Mouse (Mus musculus) megakaryocyte, embryonic 14.5 days (primary cell): ENCODE results near the gene Myl12a. TPM values are rescaled to one million over a fixed set of nuclear protein-coding genes. Genes with fewer than 3 reads are reported as not detected.

ENCODE experiments used
- H3K27me3 ChIP-seq: replicated peaks from 2 replicates; pipeline ENCODE3; 2012; ENCODE audit warnings: inconsistent platforms
- H3K36me3 ChIP-seq: replicated peaks from 2 replicates; pipeline ENCODE3; 2012; ENCODE audit warnings: low read length, inconsistent platforms, mixed read lengths
- H3K4me1 ChIP-seq: 2 replicates; pipeline ENCODE4 v1.6.1; 2012; ENCODE audit warnings: inconsistent platforms
- H3K4me3 ChIP-seq: replicated peaks from 2 replicates; pipeline ENCODE3; 2012; ENCODE audit warnings: moderate library complexity, mild to moderate bottlenecking, inconsistent platforms
- H3K9me3 ChIP-seq: 2 replicates; pipeline ENCODE4 v1.6.1; 2012; ENCODE audit warnings: inconsistent platforms
- FLI1 ChIP-seq: IDR thresholded peaks from 2 replicates; pipeline ENCODE4 v1.6.1; 2012; ENCODE audit warnings: low read length, inconsistent platforms, mixed read lengths
- GATA1 ChIP-seq: IDR thresholded peaks from 3 replicates; pipeline ENCODE4 v1.6.1; 2012; ENCODE audit warnings: mixed read lengths, low read length, inconsistent platforms, borderline replicate concordance
- polyA plus RNA-seq: library from polyadenylated mRNA; stranded (reverse); fragments of >175 nt; gene quantifications from 2 replicates; pipeline ENCODE4 v1.2.3, GENCODE M21; 2012; ENCODE audit warnings: low replicate concordance; ENCODE audit not compliant: insufficient read depth

The Myl12a gene
- 12.3 and 26.2 TPM in 2 replicates for polyA plus RNA-seq

DNA sequence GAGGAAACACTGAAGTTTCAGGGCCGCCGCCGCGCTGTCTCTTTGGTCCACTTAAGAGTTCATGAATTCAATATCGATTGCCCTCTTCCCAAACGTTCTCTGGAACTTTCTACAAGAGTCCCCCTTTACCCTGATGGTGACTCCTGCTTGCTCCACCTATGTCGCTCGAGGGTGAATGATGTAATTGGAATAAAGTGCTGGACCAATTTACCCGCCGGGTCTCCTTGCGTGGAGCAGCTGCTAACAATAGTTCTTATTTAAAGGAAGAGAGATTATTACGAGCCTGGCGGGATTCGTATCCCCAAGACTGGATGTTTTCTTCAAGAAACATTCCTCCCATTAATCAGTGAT, at the start of gene Myl12a:
Gene Myl12a (minus strand): TSS at position 135 of the 351 bp plus-strand sequence.
- Histone ChIP-seq H3K4me3 (peak within 1 kb of the TSS; percentile 99), H3K4me1 (peaks cover 46% of the 10 kb centered on the region), H3K27me3 (no peaks in the 10 kb centered on the region), H3K9me3 (no peaks in the 10 kb centered on the region), H3K36me3 (peaks cover 15% of the 10 kb centered on the region)
- TF ChIP-seq FLI1 (no peak), GATA1 (no peak)

DNA sequence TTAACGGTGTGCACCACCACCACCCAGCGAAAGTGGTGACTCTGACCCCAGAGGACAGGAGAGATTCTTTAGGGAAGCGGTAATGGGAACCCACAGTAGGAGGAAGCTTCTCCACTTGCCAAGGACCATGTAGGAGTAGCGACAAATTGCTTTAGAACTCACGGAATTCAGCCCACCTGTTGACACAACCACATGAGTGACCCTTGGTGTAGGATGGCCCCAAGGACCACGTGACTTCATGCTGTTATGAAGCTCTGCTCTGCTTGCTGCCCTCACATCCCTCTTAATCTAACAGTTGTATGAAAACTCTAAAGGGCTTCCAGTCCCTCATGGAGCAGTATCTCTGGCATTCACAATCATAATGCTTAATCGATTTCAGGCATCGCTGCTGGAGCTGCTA, 46.6 kb upstream of the Myl12a start:
- H3K4me1 ChIP-seq, result peaks cover 11% of the 10 kb centered on the region; the same call in 1 of the 2 replicates
- H3K4me3 ChIP-seq, result no peak overlapping the region
- TF ChIP-seq GATA1, result no peak
- TF ChIP-seq FLI1, result no peak
- H3K9me3 ChIP-seq, result no peaks in the 10 kb centered on the region
- H3K27me3 ChIP-seq, result no peaks in the 10 kb centered on the region
- H3K36me3 ChIP-seq, result peaks cover 88% of the 10 kb centered on the region

DNA sequence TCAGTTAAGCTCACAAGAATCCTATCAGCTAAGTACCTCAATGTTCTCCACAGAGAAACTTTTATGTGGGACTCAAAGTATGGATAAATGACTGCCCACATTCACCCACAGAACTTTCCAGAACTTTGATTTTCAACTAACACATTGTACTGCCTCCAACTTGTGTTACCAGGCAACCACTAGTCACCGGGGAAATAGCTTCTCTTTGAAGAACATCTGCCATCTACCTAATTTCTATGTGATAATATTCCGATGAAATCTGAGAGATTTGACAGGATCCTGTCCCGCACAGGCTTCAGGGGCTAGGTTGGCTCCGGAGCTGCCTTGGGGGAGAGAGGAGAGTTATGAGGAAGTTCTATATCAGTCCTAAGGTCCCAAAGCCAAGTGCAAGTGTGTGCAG, 44.2 kb upstream of the Myl12a start:
- TF ChIP-seq GATA1 (no peak), FLI1 (no peak)
- H3K36me3 ChIP-seq, result peaks cover 87% of the 10 kb centered on the region
- no peaks in the 10 kb centered on the region for H3K9me3 ChIP-seq
- H3K27me3 ChIP-seq, result no peaks in the 10 kb centered on the region
- no peak overlapping the region for H3K4me3 ChIP-seq
- H3K4me1 ChIP-seq, result peaks cover 20% of the 10 kb centered on the region

DNA sequence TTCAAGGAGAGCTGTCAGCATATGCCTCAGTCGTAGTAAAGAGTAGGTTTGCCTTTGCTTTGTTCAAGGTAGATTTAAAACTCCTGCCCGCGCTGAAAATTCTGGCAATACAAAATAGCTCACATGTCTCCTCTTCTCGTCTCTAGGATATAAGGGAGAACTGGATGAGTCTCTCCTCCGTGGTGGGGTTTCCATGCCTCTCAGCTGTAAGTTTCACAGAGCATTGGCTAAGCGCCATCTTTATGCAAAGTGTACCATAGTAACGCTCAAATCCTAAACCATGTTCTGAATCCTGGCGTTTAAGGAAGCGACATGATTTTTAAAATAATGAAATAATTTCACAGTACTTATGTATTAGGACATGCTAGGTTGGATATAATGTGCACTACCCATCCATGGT, 42.9 kb upstream of the Myl12a start:
- H3K27me3 ChIP-seq, result no peaks in the 10 kb centered on the region
- peaks cover 89% of the 10 kb centered on the region for H3K36me3 ChIP-seq
- peaks cover 33% of the 10 kb centered on the region for H3K4me1 ChIP-seq
- no peak overlapping the region for H3K4me3 ChIP-seq
- TF ChIP-seq FLI1, result no peak
- TF ChIP-seq GATA1, result no peak
- no peaks in the 10 kb centered on the region for H3K9me3 ChIP-seq

DNA sequence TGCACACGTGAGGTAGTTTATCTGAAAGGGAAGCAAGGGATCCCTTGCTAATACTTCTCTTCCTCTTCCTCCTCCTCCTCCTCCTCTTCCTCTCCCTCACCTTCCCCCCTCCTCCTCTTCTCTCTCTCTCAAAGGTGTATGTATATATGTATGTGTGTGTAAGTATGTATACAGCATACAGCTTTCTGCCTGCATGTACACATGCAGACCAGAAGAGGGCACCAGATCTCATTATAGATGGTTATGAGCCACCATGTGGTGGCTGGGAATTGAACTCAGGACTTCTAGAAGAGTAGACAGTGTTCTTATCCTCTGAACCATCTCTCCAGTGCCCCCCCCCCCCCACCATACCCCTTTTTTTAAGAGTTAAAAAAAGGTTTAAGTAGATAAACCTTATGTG, 40.0 kb upstream of the Myl12a start:
- Histone ChIP-seq H3K27me3 (no peaks in the 10 kb centered on the region), H3K9me3 (no peaks in the 10 kb centered on the region), H3K4me1 (peaks cover 61% of the 10 kb centered on the region), H3K4me3 (no peak overlapping the region), H3K36me3 (peaks cover 96% of the 10 kb centered on the region)
- no peak for TF ChIP-seq GATA1
- no peak for TF ChIP-seq FLI1

DNA sequence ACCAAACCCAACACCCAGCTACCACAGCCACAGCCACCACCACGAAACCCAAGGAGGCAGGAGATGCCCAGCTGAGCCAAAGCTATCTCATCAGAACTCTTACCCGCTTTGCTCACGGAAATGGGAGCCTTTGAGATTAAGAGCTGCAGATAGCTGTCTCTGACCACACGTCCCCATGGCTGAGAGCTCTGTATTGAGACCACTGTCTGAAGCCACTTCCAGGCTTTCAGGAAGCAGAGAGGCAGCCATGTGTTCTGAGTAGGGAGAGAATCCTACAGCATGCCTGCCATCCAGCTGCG, 37.9 kb upstream of the Myl12a start:
- Histone ChIP-seq H3K9me3 (no peaks in the 10 kb centered on the region), H3K27me3 (no peaks in the 10 kb centered on the region), H3K4me3 (peak overlapping the region; percentile 24), H3K4me1 (peaks cover 61% of the 10 kb centered on the region), H3K36me3 (peaks cover 97% of the 10 kb centered on the region)
- TF ChIP-seq FLI1 (no peak), GATA1 (peak; percentile 75; the same call in 1 of the 3 replicates)

DNA sequence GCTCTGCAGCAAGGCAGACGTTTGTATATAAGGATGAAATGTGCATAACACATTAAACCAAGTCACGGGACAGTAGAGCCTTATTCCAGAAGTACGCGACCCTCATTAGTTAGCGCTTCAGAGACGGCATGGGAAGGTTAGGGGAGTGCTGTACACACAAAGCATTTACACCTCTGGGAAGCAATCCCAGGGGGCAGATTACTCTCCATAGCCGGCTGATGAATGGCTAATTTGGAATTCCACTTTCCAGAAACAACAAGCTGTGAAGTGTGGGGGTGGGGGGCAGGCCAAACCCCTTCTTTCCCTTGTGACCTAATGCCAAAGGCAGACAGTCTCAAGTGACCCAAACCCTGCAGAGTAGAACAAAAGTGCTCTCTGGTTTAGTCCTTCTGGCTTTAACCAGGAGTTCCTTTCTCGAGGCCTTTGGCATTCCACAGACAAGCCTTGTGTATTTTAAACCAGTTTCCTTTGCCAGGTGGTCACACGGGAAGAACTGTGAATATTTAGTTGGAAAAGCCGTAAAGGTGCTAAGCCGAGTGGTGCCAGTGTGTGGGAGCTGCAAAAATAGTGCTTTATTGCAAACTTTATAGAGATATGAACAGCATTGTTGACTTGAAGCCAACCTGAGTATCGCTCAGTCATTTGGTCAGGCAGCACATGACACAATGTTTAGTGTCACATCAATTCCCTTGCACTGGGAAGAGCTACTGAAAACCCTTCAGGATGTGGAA, 37.3 kb upstream of the Myl12a start:
- Histone ChIP-seq H3K4me1 (peaks cover 61% of the 10 kb centered on the region), H3K36me3 (peaks cover 97% of the 10 kb centered on the region), H3K4me3 (peak overlapping the region; percentile 24), H3K27me3 (no peaks in the 10 kb centered on the region), H3K9me3 (no peaks in the 10 kb centered on the region)
- no peak for TF ChIP-seq GATA1
- no peak for TF ChIP-seq FLI1

DNA sequence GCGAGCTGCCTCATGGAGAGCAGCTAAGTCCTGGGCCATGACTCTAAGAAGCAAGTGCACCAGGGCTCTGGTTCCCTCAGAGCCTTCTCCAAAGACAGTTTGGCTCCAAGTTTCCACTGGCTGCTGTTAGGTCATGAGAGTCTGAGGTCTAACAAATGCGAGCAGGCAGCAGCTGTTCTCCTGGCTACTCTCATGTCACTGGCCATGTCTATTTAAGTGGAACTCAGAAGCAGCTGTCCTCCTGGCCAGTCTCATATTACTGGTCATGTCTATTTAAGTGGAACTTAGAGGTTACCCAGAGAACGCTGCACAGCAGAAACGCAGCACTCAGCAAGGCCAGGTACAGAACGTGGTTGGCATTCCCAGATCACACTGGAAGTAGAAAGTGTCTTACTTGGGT, 36.1 kb upstream of the Myl12a start:
- no peaks in the 10 kb centered on the region for H3K27me3 ChIP-seq
- H3K4me1 ChIP-seq, result peaks cover 61% of the 10 kb centered on the region
- H3K9me3 ChIP-seq, result no peaks in the 10 kb centered on the region
- no peak for TF ChIP-seq GATA1
- TF ChIP-seq FLI1, result no peak
- no peak overlapping the region for H3K4me3 ChIP-seq
- H3K36me3 ChIP-seq, result peaks cover 94% of the 10 kb centered on the region

DNA sequence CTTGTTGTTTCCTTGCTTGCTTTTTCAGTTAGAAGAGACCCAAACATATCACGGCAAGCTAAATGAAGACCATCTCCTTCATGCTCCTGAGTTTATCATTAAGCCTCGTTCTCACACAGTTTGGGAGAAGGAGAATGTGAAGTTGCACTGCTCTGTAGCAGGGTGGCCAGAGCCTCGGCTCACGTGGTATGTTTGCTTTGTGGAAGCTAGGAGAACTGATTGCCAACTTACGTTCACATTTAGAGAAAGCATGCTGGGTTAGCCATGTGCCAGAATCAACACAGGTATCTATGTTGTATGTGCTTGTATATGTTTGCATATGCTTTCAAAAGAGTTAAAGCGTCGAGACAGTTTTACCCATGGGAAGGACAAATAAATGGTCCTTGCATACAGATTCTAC, 34.5 kb upstream of the Myl12a start:
- peaks cover 96% of the 10 kb centered on the region for H3K36me3 ChIP-seq
- no peaks in the 10 kb centered on the region for H3K27me3 ChIP-seq
- H3K4me1 ChIP-seq, result peaks cover 45% of the 10 kb centered on the region
- H3K4me3 ChIP-seq, result no peak overlapping the region
- TF ChIP-seq GATA1 (no peak), FLI1 (no peak)
- H3K9me3 ChIP-seq, result no peaks in the 10 kb centered on the region

DNA sequence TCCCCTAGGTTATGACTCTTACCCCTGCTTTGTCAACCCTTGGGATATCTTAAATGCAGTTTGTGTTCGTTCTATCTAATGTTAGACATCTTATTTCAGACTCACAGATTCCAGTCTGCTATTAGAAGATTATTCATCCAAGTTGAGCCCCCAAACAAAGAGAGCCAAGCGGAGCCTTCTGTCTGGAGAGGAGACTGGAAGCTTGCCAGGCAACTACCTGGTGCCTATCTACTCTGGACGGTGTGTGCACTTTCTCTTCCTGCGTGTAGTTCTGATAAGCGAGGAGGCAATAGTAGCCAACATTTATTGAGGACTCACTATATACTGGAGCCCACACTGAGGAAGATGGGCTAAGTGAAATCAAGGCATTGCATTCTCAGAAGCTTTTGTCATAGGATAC, 31.8 kb upstream of the Myl12a start:
- no peaks in the 10 kb centered on the region for H3K27me3 ChIP-seq
- H3K36me3 ChIP-seq, result peaks cover 94% of the 10 kb centered on the region
- TF ChIP-seq GATA1 (no peak), FLI1 (no peak)
- no peak overlapping the region for H3K4me3 ChIP-seq
- no peaks in the 10 kb centered on the region for H3K9me3 ChIP-seq
- H3K4me1 ChIP-seq, result peaks cover 24% of the 10 kb centered on the region

DNA sequence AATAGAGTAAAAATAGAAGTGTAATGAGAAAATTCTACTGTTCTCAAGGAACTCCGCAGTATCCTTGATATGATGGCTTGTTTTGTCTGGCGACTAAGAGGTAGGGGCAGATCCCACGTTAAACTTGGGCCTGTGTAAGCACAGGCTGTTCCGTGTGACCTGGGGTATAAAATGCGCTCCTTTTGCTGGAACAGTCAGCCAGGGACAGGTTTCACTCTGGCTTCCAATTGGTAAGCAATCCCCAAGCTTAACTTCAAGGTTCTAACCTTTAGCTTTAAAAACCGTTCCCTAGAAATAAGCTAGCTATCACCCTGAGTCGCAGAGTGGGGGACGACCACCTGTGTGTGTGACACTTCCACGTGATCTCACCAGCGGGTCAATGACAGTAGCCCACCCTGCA, 30.0 kb upstream of the Myl12a start:
- TF ChIP-seq FLI1 (no peak), GATA1 (no peak)
- Histone ChIP-seq H3K4me1 (peaks cover 13% of the 10 kb centered on the region), H3K36me3 (peaks cover 88% of the 10 kb centered on the region), H3K27me3 (no peaks in the 10 kb centered on the region), H3K9me3 (no peaks in the 10 kb centered on the region), H3K4me3 (no peak overlapping the region)
